Mouse (Mus musculus): ENCODE measurements at regions not wholly inside any gene's neighbourhood (a gene's known extent, or its start where the extent isn't known, plus 50 kb on each side); places are given as distances from the start of the nearest gene placed in this dataset.

- TF ChIP-seq POLR2A (IDR thresholded peaks at IDR 0.05; ENCODE audit: low read depth, low read length) (no peak), CTCF (conservative IDR thresholded peaks at IDR 0.05; ENCODE audit: insufficient read depth, insufficient read length, low read depth, low read length) (no peak)
Measured at GRCm38 (mm10) chr11:20475629-20476028, 67.4 kb upstream of the Sertad2 start.
